In the genomic region with DNA sequence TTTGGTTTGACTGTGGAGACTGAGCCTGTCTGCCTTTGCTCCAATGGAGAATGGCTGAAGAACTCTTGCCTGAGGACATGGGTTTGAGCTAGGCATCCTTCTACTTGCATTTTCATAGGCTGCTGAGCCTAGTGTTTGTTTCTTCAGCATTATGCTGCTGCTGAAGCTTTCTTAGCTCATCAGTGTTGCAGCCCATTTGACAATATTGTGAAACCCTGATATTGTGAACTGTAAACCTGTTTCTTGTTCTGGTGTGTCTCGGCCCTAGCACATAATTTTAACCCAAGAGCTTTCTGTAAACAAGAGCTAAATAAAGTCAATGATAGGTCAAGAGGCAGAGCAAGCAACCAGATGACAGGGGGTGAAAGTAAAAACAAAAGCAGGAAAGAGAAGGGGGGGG, we compare ENCODE assay signal across 24 mouse cellular contexts.
DNase-seq lines count a peak whose midpoint lies in the region; ATAC-seq and TF ChIP-seq lines count a peak whose summit lies in the region.
"Had no signal": no experiment of that assay in that cellular context is flagged by ENCODE, and none has a peak within 500 bp of the region (broad histone marks: within the 10 kb centered on the region; RNA-seq: fewer than 3 reads in every experiment).

No protein-coding gene starts in this region.

- H3K27ac ChIP-seq in embryonic fibroblast, embryonic 13.5 days (ENCODE audit: insufficient read depth, low read length) = peak overlapping the region; percentile 61; the same call in 1 of the 2 replicates
- no peak overlapping the region for H3K27ac ChIP-seq in forebrain, embryonic 13.5 days
- H3K27ac ChIP-seq: embryonic facial prominence, embryonic 10.5 days; embryonic facial prominence, embryonic 12.5 days; forebrain, embryonic 10.5 days; forebrain, embryonic 12.5 days; forebrain, embryonic 15.5 days had no signal

- H3K4me3 ChIP-seq in embryonic fibroblast, embryonic 13.5 days (ENCODE audit: insufficient read depth, low read length) = no peak overlapping the region
- H3K4me3 ChIP-seq in forebrain, embryonic 13.5 days = no peak overlapping the region
- H3K4me3 ChIP-seq: embryonic facial prominence, embryonic 10.5 days; embryonic facial prominence, embryonic 12.5 days; erythroblast, embryonic 14.5 days; forebrain, embryonic 10.5 days; forebrain, embryonic 12.5 days; forebrain, embryonic 15.5 days had no signal

- H3K9me3 ChIP-seq in forebrain, embryonic 13.5 days (replicated peaks) = no peaks in the 10 kb centered on the region
- H3K9me3 ChIP-seq: embryonic facial prominence, embryonic 10.5 days; embryonic facial prominence, embryonic 12.5 days; forebrain, embryonic 10.5 days; forebrain, embryonic 12.5 days; forebrain, embryonic 15.5 days; G1E had no signal

- TF ChIP-seq POLR2A in embryonic fibroblast, embryonic 13.5 days (IDR thresholded peaks at IDR 0.05; ENCODE audit: low read depth, low read length) = no peak

- 83% methylated on average over 1 of the region's 1 CpGs for WGBS in forebrain, embryonic 13.5 days

- no peaks in the 10 kb centered on the region for H3K27me3 ChIP-seq in forebrain, embryonic 13.5 days
- H3K27me3 ChIP-seq: CH12.LX; embryonic facial prominence, embryonic 12.5 days; forebrain, embryonic 12.5 days; forebrain, embryonic 15.5 days had no signal

- TF ChIP-seq CTCF in embryonic fibroblast, embryonic 13.5 days (IDR thresholded peaks at IDR 0.05; ENCODE audit: borderline replicate concordance, insufficient read depth, low read length) = no peak

- no peak overlapping the region for H3K4me2 ChIP-seq in forebrain, embryonic 13.5 days
- H3K4me2 ChIP-seq: embryonic facial prominence, embryonic 12.5 days; forebrain, embryonic 12.5 days; forebrain, embryonic 15.5 days had no signal

- H3K4me1 ChIP-seq in embryonic fibroblast, embryonic 13.5 days (ENCODE audit: control insufficient read depth, insufficient read depth, low read length) = peaks cover 3% of the 10 kb centered on the region
- no peaks in the 10 kb centered on the region for H3K4me1 ChIP-seq in forebrain, embryonic 13.5 days
- H3K4me1 ChIP-seq: embryonic facial prominence, embryonic 10.5 days; embryonic facial prominence, embryonic 12.5 days; forebrain, embryonic 10.5 days; forebrain, embryonic 12.5 days; forebrain, embryonic 15.5 days had no signal

- peak; percentile 22 for DNase-seq in 3T3-L1 (ENCODE audit: low read depth, low spot score)
- DNase-seq in NIH3T3 (ENCODE audit: low read depth) = peak; percentile 66
- DNase-seq in right cerebral cortex, postnatal 36 days (ENCODE audit: low spot score in 2 of 2) = no peak
- DNase-seq: adrenal gland, adult 8-10 months; adrenal gland, postnatal 14 days; adrenal gland, postnatal 36 days; B cell, adult 2 months; cerebellum, adult 11-12 months; cerebellum, adult 2 months; cerebellum, adult 9-10 months; cerebellum, postnatal 10 days; cerebellum, postnatal 25 days; forebrain, postnatal 0 days had no signal

- no peak overlapping the region for H3K9ac ChIP-seq in forebrain, embryonic 13.5 days
- H3K9ac ChIP-seq: embryonic facial prominence, embryonic 12.5 days; forebrain, embryonic 12.5 days; forebrain, embryonic 15.5 days; forebrain, postnatal 0 days had no signal

- no peaks in the 10 kb centered on the region for H3K36me3 ChIP-seq in forebrain, embryonic 13.5 days (ENCODE audit: poor library complexity, severe bottlenecking)
- H3K36me3 ChIP-seq: embryonic facial prominence, embryonic 10.5 days; embryonic facial prominence, embryonic 12.5 days; forebrain, embryonic 10.5 days; forebrain, embryonic 12.5 days; forebrain, embryonic 15.5 days; G1E had no signal

- no peak for ATAC-seq in forebrain, embryonic 13.5 days
- ATAC-seq: CD4-positive, CD25-positive, alpha-beta regulatory T cell, adult 4 months; forebrain, embryonic 15.5 days; forebrain, postnatal 0 days had no signal

Comparison
In these comparisons a context has a peak if more than half of its experiments do, and no peak if none do; other contexts are left out.
1. DNase-seq: peak in 3T3-L1 (single experiment) and NIH3T3 (single experiment); none in right cerebral cortex, postnatal 36 days (0 of 2).